Mouse (Mus musculus) liver, adult (tissue): Measurements from ENCODE around the gene Mamld1.

Experiments
- GATA4 ChIP-seq: IDR thresholded peaks from 2 replicates; pipeline ENCODE4 v1.6.1; 2014; ENCODE audit warnings: mild to moderate bottlenecking, low read length; ENCODE audit not compliant: insufficient replicate concordance

Gene Mamld1

DNA sequence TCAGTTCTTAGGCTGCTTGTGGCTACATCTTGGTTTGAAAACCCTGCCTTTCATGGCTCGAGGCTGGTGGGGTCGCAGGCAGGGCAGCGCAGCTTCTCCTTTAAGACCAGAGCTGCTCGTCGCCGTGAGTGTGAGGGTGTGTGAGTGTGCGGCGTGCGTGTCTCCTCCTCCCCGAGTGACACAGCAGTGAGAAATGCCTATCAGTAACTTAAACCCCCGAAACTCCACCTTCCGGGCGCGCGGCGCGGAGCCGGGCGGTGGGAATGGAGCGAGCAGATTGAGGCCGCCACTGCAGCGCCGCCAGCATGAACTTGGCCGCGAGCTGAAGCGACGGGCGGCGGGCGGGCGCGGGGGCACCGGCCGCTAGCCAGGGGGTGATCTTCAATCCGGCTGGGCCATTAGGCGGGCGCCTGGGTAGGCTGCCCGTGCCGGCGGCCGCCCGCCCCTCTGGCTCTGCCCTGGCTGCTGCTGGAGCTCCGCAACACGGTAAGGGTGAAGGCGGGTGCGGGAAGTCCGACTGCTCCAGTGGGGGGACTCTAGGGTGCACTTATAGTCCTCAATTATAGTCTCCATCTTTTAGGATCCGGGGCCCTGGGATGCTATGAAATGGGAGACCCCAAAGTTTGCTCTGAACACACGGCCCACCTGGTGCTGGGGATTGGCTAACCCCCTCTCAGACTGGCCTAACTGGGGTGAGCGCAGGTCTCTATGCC, at the start of gene Mamld1:
Gene Mamld1, plus strand, starts transcription at position 393 of the 713 bp plus-strand sequence.
- peak; percentile 48; the same call in 1 of the 2 replicates for TF ChIP-seq GATA4

DNA sequence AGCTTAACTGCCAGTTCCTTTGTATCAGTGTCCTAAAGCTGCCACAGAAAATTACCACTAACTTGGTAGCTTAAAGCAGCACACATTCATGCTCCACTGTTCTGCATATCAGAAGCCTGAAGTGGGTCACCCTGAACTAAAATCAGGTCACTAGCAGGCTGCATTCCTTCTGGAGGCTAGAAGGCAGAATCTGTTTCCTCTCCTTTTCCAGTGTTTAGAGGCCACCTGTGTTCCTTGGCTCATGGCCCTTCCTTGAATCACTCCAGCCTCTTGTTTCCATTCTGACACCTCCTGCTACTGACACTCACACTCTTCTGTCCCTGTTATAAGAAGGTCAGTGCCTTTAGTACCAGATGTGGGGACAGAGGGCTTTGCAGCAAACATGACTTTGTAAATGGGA, 25.3 kb upstream of the Mamld1 start:
- no peak for TF ChIP-seq GATA4

DNA sequence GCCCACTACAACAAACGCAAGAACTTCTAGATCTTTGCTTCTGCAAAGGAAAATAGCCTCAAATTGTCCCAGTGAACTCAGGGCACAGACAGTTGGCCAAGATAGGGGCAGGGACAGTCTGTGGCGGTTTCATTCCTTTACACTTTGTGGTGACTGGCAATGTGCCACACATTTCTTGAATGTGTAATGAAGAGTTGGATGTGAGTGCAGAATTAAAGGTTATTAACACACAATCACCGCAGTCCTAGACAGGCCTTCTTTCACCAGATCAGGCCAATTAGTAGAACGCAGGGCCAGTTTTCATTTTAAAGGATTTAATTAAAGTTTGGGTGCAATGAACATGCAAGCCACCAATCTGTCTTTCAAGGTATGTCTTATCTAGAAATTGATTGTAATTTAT, 22.0 kb upstream of the Mamld1 start:
- no peak for TF ChIP-seq GATA4

DNA sequence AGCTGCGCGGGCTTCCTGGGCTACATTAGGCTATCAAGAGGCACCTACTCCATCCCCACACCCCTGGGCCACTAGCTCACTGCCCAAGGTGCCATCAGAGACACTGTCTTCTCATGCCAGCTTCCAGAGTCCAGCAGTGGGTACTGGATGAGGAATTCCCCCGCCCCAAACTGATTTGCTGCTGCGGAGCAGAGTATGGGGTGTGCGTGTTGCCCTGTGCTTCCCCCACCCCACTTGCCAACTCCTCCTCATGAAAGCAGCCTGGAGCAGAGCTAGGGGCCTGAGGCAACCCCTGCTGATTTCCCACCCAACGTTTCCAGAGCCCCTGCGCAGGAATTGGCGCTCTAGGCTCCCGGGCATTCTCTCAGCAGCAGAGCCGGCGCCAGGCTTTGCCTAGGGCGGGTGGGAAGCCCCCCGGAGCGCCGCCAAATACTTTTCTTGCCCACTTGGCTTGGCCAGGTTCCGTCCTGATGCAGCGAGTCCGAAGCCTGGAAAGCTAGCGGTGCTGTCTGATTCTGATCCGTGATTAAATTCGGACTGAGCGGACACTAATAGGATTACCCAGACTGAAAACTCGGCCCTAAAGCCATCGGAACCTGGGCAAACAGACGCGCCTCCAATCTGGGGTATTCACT, 738 bp downstream of the Mamld1 start:
- TF ChIP-seq GATA4, result no peak

DNA sequence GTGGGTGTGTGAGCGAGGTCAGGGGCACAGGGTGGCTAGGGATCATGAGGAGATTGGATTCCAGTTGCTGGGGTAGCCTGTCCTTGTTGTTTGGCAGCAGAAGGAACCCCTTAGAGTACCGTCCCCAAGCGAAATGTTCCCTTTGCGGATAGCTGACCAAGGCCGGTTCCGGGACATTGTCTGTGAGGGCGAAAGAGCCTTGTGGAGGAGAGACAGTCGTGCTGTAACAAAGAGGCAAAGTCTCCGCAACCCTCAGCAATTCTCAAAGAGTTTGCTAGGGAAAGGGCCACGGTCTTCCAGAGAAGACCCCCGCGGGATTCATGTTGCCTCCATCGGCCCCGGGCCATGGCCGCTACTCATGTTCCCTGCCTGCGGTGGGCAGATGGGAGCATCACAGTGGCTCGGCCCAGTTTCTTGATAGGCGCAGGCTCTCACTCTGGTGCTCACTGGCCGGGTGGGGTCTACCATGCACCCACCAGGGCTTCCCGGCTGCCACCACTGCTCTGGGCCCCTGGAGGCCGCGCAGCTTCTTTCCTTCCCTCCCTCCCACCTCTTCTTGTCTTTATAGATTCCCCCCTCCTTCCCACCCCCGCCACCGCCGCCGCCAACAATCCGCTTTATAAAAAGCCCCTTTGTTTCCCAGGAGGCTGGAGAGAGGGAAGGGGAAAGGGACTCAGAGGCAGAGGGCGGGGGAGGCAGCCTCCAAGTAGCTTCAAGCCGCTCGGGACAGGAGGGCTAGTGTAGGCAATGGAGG, 1.5 kb downstream of the Mamld1 start:
- TF ChIP-seq GATA4, result no peak

DNA sequence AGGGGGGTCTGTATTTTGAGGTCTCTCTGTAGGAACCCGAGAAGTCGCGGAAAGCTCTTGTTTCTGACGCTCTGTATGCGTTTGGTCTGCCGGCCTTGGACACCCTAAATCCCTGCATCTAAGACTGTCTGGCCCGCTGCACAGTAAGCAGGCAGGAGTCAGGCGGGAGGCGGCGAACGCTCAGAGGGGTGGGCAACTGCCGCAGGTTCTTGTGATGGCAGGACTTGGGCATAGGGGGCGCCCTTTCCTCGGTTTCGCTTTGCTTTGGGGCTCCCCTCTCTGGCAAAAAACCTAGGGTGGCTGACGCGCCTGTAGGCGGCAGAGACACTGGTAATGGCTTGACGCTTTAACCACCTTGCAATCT, 2.0 kb downstream of the Mamld1 start:
- no peak for TF ChIP-seq GATA4

DNA sequence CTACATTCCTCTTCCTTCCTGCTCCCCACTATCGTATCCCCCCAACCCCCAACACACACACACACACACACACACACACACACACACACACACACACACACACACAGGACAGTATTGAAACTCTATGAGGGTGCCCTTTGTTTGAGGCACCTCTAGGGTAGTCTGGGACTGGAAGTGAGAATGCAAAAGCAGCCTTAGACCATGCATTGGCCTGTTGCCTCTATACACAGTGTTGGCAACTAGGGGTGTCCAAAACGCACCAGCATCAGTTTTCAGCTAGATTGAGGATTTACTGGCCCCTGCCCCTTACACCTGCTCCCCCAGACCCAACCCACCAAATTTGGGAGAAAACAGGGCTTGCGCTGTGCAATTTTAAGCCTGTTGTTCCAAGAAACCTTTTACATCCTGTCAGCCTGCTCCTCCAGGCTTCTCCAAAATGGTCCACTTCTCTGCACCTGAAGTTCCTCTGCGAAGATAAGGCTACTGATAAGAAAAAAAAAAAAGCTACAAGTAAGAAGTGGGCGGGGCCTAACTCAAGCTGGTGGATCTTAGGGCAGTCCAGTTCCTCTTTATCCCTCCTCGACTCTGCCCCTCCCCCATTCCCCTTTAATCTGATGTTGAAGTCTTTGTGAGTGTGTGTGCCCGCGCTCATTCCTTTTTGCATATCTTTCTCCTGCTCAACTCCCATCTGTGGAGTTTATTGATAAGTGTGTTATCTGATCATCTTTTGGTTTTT, 2.6 kb downstream of the Mamld1 start:
- no peak for TF ChIP-seq GATA4

DNA sequence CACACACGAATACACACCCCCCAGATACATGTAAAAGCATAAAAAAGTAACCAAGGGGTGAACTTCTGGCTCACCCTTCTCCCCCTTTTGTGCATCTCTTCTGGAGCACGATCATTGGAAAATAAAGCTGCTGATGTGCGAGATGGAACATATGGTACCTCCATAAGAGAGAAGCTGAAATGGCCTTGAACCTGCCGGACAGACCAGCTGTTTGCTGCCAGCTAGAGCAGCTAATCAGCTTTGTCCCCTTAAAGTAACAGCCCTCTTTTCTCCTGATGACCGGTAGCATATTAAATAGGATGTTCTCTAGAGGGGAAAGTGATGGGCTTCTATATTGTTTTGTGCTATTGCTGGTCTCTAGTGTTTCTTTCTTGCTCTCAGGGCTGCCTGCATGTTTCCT, 3.2 kb downstream of the Mamld1 start:
- no peak for TF ChIP-seq GATA4

DNA sequence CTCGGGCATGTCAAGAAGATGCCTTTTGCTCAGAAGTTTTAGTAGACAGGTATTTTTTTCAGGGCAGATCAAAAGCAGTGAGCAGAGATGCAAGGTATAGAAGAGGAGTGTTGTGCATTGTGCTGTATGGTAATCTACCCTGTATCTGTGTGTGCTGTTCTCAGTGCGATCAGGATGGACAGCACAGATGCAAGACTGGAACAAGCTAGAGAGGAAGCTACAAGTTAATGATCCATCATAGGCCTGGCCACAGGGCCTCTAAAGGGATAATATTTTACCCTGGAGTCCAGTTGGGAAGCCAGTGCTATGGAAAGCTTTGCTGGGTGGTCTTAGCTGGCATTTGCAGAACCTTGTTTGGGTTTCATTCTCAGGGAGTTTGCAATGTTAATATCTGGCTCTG, 6.9 kb downstream of the Mamld1 start:
- TF ChIP-seq GATA4, result no peak

DNA sequence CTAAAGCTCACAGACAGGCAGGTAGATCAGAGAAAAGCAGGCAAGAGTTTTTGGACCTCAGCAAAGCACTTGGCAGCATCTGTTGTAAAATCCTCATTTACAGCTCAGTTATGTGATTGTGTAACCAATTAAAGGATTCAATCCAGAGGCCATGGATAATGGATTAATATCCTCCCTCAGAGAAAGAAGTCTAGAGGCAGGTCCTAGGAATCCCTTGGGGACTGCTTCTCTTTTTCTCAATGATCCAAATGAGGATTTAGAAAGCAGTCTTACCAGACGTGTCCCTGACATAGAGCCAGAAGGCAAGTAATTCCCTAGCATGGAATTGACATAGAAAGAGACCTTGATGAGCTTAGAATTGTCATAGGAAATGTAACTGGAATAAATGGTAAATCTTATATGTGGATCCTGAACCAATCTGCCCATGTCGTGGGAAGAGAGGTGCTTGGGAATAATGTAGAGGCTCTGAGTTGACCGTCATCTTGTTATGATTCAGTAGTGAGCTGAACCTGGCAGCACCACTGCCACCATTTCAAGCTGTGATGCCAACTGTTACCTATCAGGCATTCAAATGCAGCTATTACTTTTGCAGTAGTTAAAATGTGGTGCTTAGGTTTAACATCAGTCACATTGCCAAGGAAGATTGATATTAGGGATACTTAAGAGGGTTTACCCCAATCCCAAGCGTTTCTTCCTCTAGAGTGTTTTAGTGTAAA, 35.2 kb downstream of the Mamld1 start:
- TF ChIP-seq GATA4, result no peak

DNA sequence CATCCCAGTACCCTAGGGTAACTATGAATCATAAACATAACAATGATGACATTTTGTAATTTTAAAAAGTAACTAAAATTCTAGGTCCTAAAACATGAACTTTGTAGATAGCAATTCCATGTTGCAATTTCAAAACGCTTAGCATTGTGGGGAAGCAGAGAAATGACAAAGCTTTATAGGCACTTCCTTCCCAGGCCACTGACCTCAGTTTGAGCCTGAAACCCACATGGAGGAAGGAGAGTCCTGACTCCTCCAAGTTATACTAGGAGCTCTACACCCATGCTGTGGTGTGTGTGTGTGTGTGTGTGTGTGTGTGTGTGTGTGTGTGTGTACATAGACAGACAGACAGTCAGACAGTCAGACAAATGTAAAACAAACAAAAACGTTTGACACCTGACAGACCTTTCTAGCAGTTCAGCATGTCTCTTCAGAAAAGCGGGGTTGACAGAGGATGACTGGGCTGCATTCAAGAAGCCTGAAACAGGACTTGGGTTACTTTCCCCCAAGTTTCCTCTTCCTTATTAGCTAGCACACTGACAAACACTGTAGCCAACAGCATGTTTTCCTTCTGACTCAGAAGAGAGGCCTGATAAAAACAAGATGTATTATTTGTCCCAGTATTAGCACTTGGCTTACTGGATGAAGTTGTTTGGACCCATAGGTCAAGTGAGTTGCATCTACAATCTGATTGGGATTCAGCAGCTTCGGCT, 37.5 kb downstream of the Mamld1 start:
- no peak for TF ChIP-seq GATA4

DNA sequence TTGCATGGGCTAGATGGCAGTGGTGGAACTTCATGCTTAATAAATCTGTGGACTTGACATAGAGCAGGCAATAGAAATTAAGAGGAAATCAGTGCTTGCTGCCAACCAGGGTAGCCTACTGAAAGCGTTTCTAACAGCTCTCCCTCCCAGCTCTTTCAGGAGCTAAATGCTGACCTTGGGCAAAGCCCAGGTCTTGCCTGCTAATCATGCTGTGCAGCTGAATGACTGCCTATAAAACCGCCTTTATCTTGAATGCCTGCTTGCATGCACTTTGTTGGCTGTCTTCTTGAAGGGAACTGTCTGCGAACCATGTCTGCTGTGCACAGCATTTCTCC, 38.0 kb downstream of the Mamld1 start:
- no peak for TF ChIP-seq GATA4

DNA sequence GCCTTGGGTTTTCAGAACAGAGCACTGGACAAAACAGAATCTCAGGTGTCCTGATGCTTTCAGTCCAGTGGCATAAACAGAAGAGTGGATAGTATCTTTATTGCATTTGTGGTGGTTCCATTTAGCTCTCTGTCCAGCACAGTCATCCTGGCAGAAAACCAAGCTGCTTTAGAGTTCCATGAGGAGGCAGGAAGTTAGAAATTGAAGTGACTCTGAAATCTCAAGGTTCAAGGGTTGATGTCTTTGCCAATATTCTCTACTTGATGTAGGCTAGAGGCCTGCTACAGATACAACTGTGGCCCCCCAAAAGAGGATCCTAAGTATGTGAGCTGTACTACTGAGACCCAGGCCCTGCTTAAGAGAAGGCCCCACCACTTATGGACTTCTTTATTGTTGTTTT, 55.8 kb downstream of the Mamld1 start:
- no peak for TF ChIP-seq GATA4

DNA sequence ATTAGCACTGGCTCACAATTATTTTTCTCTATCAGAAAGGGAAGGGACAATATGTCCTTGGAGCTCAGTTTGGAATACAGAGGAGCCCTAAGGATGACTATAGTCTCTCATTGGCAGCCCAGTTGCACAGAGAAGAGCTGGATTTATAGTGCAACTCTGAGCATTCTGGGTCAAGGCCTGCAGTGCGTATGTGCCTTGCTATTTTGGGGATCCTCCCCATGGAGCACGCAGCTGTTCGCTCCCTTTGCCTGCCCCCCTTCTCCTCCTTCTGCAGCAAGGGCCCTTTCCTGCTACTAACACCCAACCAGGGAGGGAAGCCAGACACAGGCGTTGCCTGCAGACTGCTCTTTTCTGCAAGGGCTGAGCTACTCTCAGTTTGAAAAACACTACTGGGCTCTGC, 56.3 kb downstream of the Mamld1 start:
- TF ChIP-seq GATA4, result no peak; the same call in 1 of the 2 replicates
